Mouse (Mus musculus): ENCODE measurements around the gene Prcp.

The Prcp gene

DNA sequence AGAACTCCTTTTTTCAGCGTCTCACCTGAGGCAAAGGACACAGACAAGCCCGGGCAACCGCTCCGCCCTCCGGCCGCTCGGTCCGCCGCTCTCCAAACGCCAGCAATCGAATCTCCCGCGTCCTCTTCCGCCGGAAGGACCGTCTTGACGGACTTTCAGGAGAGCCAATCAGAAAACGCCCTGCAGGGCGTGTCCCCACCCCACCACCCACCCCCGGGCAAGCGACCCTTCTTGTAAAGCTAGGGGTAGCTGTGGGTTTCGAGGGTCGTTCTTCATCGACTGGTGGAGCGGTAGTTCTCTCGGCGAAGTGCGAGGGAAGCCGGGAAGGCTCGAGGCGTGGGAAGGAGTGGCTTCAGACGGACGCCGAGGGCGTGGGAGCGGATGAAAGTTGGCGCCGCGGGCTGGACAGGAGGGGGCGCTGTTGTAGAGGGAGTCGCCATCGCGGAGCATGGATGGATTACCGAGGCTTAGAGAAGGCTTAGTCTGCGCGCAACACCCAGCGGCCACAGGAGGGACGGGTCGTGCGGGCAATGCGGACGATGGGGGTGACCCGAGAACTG, at the start of gene Prcp, which contains the start of gene Ddias:
TSS of gene Prcp (plus strand) at position 355 of the 560 bp plus-strand sequence.
TSS of gene Ddias (minus strand) at position 132 of the 560 bp plus-strand sequence.
- in situ Hi-C loops (cut with MboI; ENCODE audit: unreplicated experiment in 2 of 2), result loop anchor here (5.0 to 25.0 kb wide), 7 partner anchors 33 to 772 kb away; partner anchors contain the start of gene Ankrd42 (in 2 of the 2)

DNA sequence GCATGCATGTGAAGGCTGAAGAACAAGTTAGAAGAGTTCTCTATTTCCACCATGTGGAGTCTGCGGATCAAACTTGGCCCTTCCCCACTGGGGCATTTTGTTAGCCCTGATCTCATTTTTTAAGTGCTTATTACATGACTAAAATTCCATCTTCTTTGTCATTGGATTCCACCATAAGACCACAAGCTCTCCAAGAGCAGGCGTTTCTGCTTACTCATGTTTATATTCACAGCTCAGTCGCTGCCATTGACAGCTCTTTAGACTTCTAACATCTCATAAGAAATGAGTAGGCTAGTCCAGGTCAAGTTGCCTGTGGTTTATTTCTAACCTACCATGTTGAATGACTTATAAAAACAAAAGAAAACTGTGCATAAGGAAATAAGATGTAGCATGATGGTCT, 48.0 kb upstream of the Prcp start:
- in situ Hi-C loops (cut with MboI; ENCODE audit: unreplicated experiment in 2 of 2), result loop anchor here in 1 of 2 experiments (25.0 kb wide), 1 partner anchor 1364 kb away; no protein-coding TSS in a partner anchor

- in situ Hi-C loops (cut with MboI; ENCODE audit: unreplicated experiment in 2 of 2), result loop anchor here in 1 of 2 experiments (25.0 kb wide), 1 partner anchor 1366 kb away; no protein-coding TSS in a partner anchor
Observed at GRCm38 (mm10) chr7:92827981-92828380, 46.3 kb upstream of the Prcp start.

- in situ Hi-C loops (cut with MboI; ENCODE audit: unreplicated experiment in 2 of 2), result loop anchor here in 1 of 2 experiments (25.0 kb wide), 1 partner anchor 1370 kb away; no protein-coding TSS in a partner anchor
Observed at GRCm38 (mm10) chr7:92832395-92832794, 41.9 kb upstream of the Prcp start.

DNA sequence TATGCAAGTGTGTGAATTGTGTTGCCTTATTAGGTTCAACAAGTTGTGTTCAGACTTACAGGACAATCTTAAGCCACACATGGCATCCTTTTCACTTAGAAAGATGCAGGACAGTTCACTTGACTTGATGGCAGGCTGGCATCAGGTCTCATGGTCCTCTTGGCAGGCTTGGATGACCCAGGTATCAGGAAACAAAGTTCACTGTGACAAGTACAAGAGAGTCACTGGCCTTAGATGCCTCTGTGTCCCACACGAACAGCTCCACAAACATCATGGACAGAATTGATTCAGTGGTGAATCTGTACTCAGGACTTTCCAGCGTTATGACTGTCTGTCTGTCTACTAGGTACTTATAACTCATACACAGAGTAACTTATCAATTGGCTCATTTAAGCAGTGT, 39.9 kb upstream of the Prcp start:
- in situ Hi-C loops (cut with MboI; ENCODE audit: unreplicated experiment in 2 of 2), result loop anchor here in 1 of 2 experiments (25.0 kb wide), 1 partner anchor 1372 kb away; no protein-coding TSS in a partner anchor

GRCm38 (mm10) chr7:92836447-92836846, 37.8 kb upstream of the Prcp start:
- in situ Hi-C loops (cut with MboI; ENCODE audit: unreplicated experiment in 2 of 2), result loop anchor here in 1 of 2 experiments (25.0 kb wide), 1 partner anchor 1374 kb away; no protein-coding TSS in a partner anchor

- in situ Hi-C loops (cut with MboI; ENCODE audit: unreplicated experiment in 2 of 2), result loop anchor here in 1 of 2 experiments (25.0 kb wide), 1 partner anchor 1375 kb away; no protein-coding TSS in a partner anchor
Observed at GRCm38 (mm10) chr7:92837226-92837625, 37.0 kb upstream of the Prcp start.

DNA sequence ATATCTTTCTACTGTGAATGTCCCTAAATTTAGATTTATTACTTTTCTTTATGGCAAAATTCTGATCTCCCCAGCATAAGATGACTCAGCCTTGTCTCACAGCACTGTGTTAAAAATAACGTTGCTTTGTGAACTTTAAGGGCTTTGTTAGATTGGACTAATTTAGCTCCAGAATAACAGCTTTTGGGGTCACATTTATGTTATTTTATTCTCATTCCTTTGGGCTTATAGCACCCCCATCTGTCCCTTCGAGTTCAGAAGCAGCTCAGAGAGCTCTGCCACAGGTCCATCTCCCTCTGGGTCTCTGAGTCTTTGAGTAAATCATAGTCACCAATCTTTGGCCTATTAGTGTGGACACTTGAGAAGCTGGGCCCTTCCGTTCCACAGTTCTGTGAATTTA, 36.4 kb upstream of the Prcp start:
- in situ Hi-C loops (cut with MboI; ENCODE audit: unreplicated experiment in 2 of 2), result loop anchor here in 1 of 2 experiments (25.0 kb wide), 1 partner anchor 1376 kb away; no protein-coding TSS in a partner anchor

GRCm38 (mm10) chr7:92842254-92842653, 32.0 kb upstream of the Prcp start:
- in situ Hi-C loops (cut with MboI; ENCODE audit: unreplicated experiment in 2 of 2), result loop anchor here in 1 of 2 experiments (25.0 kb wide), 1 partner anchor 1380 kb away; no protein-coding TSS in a partner anchor

DNA sequence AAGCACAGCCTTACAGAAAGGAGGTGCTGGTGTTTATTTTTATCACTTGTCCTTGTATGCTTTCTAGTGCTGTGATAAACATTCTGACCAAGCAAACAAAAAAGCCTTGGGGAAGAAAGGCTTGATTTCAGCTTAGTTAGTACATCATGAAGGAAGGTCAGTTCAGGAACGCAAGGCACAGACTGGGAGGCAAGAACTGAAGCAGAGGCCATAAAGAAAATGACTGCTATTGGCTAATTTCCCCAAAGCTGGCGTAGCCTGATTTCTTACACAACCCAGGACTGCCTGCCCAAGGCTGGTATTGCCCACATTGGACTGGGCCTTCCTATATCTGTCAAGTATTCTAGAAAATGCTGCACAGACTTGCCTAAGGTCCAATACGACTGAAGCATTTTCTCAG, 26.0 kb upstream of the Prcp start:
- in situ Hi-C loops (cut with MboI; ENCODE audit: unreplicated experiment in 2 of 2), result loop anchor here in 1 of 2 experiments (25.0 kb wide), 1 partner anchor 1386 kb away; no protein-coding TSS in a partner anchor

DNA sequence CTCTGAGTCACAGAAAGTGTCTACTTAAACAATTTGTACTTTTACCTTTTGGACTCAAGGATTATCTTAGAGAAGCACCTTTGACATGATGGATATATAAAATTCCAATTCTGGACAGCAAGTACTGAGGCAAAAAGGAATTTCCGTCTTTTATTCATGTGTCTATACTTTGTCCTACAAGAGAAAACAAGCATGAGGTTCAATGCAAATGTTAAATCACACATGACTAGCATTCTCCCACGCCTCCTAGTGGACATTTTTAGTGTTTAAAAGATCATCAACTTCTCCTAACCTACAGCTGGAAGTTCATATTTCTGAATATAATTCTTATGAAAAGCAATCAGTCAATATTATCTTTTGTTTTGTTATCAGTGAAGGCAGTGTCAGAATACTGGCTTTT, 7.7 kb upstream of the Prcp start:
- in situ Hi-C loops (cut with MboI; ENCODE audit: unreplicated experiment in 2 of 2), result loop anchor here (5.0 to 25.0 kb wide), 3 partner anchors 319 to 764 kb away; no protein-coding TSS in a partner anchor

GRCm38 (mm10) chr7:92870161-92870560, 4.1 kb upstream of the Prcp start:
- in situ Hi-C loops (cut with MboI; ENCODE audit: unreplicated experiment in 2 of 2), result loop anchor here (5.0 to 25.0 kb wide), 7 partner anchors 37 to 768 kb away; partner anchors contain the start of gene Ankrd42 (in 2 of the 2)

DNA sequence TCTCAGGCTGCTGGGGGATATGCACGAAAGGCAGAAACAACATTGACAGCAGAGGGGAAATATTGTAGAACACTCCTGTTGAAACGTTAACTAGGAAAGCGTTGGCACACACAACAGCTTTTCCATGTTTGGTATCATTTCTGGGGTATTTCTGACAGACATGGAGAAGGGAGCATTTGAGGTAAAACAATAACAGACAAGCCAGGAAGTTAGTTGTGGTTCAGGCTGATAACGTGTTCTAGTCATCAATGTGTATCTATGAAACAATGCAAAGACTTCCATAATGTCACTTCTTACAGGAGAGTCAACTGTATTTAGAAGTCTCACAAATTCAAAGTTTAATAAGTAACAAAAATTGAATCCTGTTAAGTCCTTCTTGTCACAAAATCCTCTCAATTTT, 2.7 kb upstream of the Prcp start:
- in situ Hi-C loops (cut with MboI; ENCODE audit: unreplicated experiment in 2 of 2), result loop anchor here (5.0 to 25.0 kb wide), 7 partner anchors 36 to 769 kb away; partner anchors contain the start of gene Ankrd42 (in 2 of the 2)

GRCm38 (mm10) chr7:92874761-92875408, 615 bp downstream of the Prcp start:
- in situ Hi-C loops (cut with MboI; ENCODE audit: unreplicated experiment in 2 of 2), result loop anchor here (5.0 to 25.0 kb wide), 8 partner anchors 32 to 773 kb away; partner anchors contain the start of gene Ankrd42 (in 2 of the 2)

GRCm38 (mm10) chr7:92876066-92876465, 1.8 kb downstream of the Prcp start:
- in situ Hi-C loops (cut with MboI; ENCODE audit: unreplicated experiment in 2 of 2), result loop anchor here (25.0 kb wide), 1 partner anchor 439 kb away; no protein-coding TSS in a partner anchor

GRCm38 (mm10) chr7:92876538-92876937, 2.3 kb downstream of the Prcp start:
- in situ Hi-C loops (cut with MboI; ENCODE audit: unreplicated experiment in 2 of 2), result loop anchor here (25.0 kb wide), 1 partner anchor 439 kb away; no protein-coding TSS in a partner anchor

DNA sequence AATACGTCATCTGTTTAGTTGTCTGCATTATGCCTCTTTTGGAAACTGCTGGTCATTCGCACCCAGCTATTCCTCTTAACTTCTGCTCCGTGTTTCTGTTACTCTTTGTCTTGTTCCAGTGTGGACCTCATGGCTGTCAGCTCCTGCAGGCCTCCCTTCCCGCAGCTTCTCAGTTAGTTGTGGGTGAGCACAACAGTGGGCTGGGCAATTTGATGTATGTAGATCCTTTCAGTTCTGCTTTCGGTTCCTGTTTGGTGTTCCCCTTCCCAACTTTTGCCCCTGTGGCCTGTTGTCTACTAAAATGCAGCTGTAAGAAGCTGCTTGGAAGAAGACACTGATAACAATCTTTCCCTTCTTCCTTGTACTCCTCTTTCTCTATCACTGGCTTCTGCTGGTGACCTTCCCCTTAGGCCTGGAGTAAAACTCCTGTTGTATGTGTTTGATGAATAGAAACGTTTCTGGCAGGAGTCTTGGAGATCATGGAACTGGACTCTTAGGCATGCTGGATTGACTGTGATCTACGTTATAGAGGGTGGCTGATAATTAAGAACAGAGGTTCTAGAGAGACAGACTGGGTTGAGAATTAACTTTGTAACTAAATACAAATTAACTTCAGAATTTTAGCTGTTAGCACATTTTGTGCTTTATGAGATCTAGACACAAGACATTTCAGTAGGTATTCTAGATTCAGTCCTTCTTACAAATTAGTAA, 4.5 kb downstream of the Prcp start:
- in situ Hi-C loops (cut with MboI; ENCODE audit: unreplicated experiment in 2 of 2), result loop anchor here (25.0 kb wide), 1 partner anchor 441 kb away; no protein-coding TSS in a partner anchor

GRCm38 (mm10) chr7:92883850-92884716, 9.8 kb downstream of the Prcp start:
- in situ Hi-C loops (cut with MboI; ENCODE audit: unreplicated experiment in 2 of 2), result loop anchor here (25.0 kb wide), 1 partner anchor 447 kb away; no protein-coding TSS in a partner anchor

Measured in v-Abl transformed pro-B cells (cell line).